Mouse (Mus musculus): ENCODE measurements at regions not wholly inside any gene's neighbourhood (a gene's known extent, or its start where the extent isn't known, plus 50 kb on each side); places are given as distances from the start of the nearest gene placed in this dataset.

DNA sequence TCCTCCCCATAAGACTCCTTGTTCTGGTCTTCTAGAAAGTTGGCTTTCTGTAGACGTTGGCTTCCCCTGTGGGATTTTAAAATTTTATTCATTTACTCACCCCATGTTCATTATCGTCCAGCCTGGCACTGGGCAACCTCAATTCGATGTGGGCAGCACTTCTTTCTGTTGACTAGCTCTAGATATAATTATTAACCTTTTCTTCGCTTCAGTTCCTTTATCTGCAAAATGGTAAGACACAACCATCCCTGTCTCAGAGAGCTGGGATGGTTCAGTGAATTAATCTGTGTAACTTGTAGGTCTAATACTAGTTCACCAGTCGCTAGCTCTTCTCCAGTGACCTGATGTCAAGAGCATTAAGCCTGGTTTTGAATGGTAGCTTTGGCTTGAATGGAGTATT, 89.9 kb upstream of the Plxnc1 start:
- no peak for DNase-seq (ENCODE audit: low spot score in 2 of 2)

DNA sequence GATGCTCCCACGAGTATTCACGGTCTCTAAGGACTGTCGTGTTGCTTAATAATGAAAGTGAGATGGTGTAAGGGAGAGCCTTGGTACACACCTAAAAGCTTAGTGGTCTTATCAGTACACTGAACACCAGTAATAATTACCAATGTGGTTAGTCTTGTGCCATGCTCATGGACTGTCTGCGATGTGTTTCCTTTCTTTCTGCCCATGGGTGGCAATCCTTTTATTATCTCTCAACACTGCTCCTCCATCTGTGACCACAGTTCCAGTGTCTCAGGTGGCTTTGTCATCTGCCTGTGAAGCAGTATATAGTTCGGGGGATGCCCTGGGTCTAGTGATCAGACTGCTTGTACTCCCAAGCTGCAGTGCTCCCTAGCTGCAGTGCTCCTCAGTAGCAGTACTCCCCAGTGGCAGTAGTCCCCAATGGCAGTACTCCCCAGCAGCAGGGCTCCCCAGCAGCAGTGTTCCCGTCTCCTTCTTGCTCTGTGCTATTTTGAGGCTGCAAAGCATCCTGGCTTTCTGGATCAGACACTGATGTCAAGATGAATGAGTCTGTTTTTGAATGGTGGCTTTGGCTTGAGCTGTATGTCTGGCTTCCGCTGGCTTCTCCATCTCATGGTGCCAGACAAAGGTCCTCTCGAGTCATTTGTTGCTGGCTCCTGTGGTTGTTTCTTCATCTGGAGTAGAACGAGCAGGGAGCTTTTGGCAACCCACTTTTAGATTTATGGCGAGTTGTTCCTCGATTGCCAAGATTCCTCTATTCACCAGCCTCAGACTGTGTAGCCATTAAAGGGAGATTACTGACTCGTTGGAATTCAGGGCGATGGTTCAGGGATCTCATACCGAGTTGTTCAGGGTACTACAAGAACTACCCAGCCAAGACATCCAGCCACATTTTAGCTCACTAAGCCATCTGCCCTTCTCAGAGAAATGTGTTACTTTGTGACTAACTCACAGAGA, 88.4 kb upstream of the Plxnc1 start:
- DNase-seq (ENCODE audit: low spot score in 2 of 2) = no peak

DNA sequence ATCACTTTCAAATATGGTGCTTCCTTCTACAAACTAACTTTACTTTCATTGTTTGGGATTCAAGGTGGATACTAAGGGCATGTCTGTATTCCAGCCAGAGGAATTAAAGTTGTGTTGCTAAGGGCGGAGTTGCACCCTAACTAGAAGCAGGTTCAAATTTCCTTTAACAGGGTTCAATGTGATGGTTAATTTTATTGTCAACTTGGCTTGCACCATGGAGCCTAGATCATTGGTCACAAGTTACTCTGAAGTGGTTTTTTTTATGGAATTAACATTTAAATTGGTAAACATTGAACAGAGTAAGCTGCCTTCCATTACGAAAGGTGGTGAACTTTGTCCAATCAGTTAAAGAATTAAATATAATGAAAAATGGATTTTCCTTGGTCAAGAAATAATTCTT, 86.7 kb upstream of the Plxnc1 start:
- DNase-seq (ENCODE audit: low spot score in 2 of 2) = no peak

DNA sequence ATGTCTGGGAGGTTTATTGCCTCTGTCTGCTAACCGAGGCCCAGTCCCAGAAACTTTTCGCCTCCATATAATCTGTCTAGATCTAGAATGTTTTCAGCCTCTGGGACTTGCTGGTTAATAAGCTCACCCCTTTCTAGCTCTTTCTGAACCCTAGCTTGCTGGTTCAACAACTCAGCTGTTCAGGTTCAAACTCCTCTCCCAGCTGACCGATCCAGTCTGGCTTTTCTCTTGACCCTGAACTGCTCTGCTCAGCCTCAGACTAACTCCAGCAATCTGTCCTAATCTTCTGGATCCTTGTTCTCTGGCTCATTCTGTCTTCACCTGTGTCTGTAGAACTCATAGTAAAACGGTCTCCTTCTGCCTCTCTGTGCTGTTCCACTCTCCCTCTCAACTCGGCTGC, 86.2 kb upstream of the Plxnc1 start:
- no peak for DNase-seq (ENCODE audit: low spot score in 2 of 2)

DNA sequence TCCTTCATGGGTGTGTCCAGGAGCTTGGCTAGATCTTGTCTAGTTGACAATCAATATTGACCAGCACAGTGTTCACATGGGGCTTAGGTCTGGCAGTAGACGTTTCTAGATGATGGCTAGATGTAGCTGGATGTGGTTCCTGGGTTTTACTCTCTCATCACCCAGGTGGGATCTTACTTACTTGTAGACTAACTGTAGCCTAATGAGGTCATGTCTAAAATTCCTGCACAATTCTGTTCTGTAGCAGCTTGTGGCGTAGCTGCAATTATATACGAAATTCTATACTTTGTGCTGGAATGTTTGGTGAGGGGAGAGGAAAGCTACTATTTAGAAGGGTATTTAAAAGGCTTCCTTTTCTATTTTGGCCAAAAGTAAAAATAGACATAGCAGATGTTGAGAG, 84.9 kb upstream of the Plxnc1 start:
- no peak for DNase-seq (ENCODE audit: low spot score in 2 of 2)

DNA sequence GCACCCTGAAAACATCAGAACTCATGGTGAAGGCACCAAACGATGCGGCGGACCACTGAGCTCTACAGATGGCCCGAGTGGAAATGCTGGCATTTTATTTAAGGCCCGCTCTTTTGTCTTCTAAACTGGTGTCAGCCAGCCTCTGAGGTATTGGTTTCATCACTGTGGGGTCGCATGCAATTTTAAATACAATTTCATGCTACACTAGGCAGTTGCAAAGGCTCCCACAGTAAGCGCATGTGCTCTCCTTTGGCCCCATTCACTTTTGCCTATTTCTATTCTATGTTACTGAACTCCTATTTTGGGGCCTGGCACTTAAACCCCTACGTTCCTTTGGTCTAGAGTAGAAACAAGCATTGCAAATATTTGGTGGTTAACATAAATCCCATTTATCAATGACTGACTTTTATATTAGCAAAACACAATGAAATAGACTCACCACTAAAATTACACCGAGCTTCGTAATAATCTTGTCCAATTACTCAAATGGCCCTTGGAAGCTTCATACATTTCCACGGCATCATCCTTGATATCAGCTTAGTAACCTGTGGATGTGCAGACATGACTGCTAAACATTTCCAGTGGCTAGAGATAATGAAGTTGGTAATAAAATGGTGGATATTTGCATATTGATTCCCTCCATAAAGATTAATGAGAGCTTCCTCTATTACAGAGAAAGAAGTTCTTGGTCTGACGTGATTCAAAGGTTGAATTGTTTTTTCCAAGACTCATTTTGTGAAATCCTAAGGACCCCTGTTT, 81.1 kb upstream of the Plxnc1 start:
- no peak for DNase-seq (ENCODE audit: low spot score in 2 of 2)

DNA sequence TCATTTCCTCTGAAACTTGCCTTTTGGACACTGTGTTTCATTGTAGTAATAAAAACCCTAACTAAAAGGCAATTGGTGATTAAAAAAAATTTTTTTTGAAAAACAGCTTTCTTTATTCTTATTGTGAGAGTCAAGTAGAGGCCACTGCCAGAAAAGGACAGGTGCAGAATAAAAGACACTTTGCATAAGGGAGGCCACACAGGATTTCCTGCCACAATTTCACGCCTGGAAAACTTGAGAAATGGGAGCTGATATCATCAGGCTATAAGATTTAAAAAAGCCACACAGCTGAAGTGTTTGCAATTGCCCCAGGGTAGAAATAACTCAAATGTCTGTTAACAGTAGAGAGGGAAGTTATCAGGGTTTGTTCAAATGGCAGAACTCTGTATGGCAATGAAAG, 76.6 kb upstream of the Plxnc1 start:
- DNase-seq (ENCODE audit: low spot score in 2 of 2) = no peak

DNA sequence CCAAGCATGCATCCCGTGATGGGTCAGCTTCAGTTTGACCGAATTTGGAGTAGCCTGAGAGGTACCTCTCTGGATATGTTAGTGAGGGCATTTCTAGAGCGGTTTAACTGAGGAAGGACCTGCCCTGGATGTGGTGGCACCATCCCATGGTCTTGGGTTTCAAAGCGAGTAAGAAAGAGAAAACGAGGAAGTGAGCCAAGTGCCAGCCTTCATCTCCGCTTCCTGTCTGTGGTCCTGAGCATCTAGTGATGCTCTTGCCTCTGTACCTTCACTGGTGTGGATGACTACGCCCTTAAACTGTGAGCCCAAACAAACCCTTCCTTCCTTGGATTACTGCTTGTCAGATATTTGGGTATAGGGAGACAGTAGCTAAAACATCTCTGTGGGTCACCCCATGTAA, 72.3 kb upstream of the Plxnc1 start:
- DNase-seq (ENCODE audit: low spot score in 2 of 2) = no peak

DNA sequence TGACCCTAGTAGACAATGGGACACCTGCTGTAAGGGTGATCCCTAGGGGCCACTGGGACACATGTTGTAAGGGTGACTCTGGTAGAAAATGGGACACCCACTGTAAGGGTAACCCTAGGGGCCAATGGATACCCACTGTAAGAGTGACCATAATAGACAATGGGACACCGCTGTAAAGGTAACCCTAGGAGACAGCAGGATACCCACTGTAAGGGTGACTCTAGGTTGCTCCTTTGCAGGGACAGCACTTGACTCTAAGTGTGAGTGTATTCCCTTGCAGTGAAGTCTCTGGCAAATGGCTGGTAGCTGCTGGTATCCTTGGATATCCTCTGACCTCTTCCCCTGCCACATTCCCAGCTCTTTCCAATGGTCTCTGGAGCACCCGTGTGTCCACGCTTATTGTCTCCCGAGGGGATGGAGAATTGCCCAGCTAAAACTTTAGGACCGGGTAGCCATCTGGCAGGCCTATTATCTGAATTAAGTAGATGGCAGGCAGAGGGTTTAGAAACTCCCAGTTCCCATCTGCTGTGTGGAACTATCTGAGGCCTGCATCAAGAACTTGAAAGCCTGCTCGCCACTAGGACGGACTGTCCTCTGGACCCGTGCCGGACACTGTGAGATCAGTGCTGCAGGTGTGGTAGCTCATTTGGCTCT, 70.8 kb upstream of the Plxnc1 start:
- DNase-seq (ENCODE audit: low spot score in 2 of 2) = no peak

DNA sequence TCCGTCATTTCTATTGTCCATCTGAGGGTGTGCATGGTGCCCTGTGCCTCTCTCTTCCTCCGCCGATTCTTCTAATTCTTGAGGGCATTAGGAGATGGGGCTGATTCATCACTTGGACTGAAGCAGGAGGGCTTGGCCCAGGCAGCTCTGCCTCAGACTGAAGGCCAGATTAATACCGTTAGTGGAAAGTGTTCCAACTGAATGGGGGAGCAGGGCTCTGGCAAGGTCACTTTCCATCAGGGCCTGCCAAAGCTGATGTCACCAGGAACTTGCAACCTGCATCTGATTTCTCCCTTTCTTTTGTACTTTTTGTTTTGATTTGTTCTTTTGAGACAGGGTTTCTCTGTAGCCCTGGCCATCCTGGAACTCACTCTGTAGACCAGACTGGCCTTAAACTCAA, 69.3 kb upstream of the Plxnc1 start:
- DNase-seq (ENCODE audit: low spot score in 2 of 2) = no peak

DNA sequence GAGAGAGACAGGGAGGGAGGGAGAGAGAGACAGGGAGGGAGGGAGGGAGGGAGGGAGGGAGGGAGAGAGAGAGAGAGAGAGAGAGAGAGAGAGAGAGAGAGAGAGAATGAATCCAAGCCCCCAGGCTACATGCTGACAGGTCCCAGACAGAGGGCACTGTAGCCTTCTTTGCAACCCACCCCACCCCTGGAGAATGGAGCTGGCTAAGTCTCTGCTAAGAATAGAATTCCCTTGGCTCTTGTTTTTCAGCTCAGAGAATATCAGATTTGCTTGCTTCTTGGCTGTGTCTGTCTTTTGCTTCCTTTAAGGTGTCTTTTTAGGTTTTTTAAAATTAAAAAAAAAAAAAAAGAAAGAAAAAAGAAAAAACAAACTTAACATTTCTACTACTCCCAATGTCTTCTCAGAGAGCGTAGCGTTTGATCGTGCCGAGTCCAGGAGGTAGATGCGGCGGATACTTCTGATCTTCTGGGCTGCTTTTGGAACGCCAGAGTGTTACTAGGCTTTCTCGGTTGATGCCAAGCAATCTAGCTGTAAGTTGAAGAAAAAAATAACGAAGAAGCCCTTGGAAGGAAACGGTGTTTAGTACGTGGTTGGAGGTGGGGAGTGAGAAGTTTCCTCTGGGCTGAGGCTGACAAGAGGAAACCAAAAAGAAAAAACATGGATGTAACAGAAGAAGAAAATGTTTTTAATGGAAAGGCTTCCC, 68.7 kb upstream of the Plxnc1 start:
- no peak for DNase-seq (ENCODE audit: low spot score in 2 of 2)

DNA sequence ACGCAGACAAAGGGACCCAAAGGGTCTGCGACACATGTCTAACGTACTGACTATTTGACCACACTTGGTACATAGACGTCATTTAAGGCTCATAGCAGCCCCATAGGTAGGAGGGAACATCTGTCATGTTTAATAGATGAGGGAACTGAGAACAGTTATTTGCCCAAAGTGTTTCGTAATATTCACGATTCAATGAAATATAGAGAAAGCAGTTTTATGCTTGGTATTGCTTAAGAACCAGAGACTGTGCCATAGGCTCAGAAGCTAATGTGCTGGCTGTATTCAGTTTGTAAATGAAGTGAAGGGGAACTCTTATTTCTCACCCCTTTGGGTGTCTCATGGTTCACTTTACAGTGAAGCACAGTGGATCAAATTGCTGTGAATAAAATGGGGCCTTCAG, 65.7 kb upstream of the Plxnc1 start:
- no peak for DNase-seq (ENCODE audit: low spot score in 2 of 2)

DNA sequence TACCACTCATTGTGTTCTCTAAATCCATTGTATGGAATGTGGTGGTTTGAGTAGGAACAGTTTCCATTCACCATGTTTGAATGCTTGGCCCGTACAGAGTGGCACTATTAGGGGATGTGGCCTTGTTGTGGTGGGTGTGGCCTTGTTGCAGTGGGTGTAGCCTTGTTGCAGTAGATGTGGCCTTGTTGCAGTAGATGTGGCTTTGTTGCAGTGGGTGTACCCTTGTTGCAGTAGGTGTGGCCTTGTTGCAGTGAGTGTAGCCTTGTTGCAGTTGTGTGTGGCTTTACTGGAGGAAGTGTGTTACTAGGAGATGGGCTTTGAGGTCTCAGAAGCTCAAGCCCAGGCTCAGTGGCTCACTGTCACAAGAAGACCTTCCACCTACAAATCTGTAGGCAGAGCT, 64.4 kb upstream of the Plxnc1 start:
- DNase-seq (ENCODE audit: low spot score in 2 of 2) = no peak

DNA sequence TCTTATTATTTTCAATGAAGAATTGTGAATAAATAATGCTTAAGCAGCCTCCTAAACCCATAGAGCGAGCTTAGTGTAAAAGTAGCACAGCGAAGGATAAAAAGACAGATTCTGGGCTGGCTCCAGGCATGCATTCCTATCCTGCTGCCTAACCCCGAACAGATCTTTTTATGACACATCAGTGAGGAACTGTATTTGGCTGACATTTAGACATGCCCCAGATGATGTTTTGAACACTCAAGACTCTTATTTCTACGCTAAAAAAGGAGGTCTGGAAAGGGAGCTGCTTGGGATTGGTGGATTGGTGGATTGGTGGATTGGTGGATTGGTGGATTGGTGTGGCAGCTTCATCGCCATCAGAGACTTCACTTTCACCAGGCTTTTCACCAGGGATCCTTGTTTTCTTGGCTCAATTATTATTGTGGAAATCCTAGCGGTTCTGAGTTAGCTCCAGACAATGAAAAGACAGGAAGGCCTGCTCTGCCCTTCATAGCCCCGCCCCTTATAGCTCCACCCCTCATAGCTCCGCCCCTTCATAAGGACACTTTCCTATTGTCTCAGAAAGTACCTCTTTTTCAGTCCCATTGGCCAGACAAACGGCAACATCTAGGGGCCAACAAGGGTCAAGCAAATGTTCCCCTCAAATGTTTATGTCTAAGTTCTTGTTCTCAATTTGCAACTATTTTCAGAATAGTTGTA, 59.6 kb upstream of the Plxnc1 start:
- no peak for DNase-seq (ENCODE audit: low spot score in 2 of 2)

DNA sequence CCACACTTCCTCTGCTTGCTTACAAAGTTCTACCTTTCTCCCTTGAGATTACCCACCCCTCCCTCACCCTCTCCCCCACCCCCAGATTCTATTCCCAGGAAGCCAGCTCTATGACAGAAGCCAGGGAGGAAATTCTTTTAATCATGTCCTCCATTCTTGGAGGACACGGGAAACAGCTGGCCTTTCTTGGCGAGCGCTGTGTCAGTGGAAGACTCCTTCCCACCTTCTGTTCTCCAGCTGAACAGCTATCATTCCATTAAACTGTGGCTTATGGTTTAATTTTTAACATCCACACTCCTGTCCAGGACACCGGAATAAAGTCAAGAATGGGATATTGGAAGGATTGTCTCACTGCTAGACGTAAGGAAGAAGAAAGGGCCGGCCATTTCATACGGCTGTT, 59.0 kb upstream of the Plxnc1 start:
- no peak for DNase-seq (ENCODE audit: low spot score in 2 of 2)

DNA sequence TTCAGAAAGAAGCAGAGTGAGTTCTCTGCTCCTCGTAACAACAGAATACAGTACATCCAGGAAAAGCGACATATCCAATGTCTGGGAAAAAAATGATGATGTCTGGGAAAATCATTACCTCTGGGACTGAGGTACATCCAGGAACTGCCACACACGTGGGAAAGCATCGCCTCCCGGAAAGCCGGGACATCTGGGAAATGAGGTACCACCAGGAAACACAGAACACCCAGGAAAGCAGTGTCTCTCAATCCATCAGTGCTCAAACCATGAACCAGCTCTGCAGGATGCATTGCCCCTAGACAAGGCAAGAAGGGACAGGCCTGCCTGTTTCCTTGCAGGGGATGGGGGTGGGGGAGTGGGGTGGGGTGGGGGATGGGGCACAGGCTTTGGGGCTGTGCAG, 57.0 kb upstream of the Plxnc1 start:
- no peak for DNase-seq (ENCODE audit: low spot score in 2 of 2)

DNA sequence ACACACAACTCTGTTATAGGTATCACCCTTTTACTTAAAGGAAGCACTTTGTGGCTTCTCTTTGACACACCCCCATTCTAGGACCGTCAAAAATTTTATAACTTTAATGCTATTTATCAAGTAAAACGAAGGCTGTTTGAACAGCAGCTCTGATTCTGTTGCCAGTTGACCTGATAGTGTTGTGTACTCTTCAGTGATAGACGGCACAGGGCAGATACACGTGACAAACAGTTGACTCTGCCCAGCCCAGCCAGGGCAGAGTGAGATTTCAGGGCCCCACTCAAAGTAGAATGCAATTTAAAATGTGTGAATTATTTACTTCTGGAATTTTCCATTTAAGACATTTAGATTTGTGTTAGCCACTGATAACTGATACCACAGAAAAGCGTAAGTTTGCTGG, 55.1 kb upstream of the Plxnc1 start:
- no peak for DNase-seq (ENCODE audit: low spot score in 2 of 2)
